Mouse (Mus musculus) CD4-positive, CD25-positive, alpha-beta regulatory T cell, adult 9 weeks (primary cell): ENCODE results near the gene Hmgb1. TPM values are rescaled to one million over a fixed set of nuclear protein-coding genes. Genes with fewer than 3 reads are reported as not detected.

Source experiments
- polyA plus RNA-seq: library from polyadenylated mRNA; unstranded; fragments of 100-300 nt; shearing (Covaris generic); gene quantifications from one replicate; pipeline ENCODE4 v1.2.1, GENCODE M21; 2017

The Hmgb1 gene
- polyA plus RNA-seq: 230 TPM

DNA sequence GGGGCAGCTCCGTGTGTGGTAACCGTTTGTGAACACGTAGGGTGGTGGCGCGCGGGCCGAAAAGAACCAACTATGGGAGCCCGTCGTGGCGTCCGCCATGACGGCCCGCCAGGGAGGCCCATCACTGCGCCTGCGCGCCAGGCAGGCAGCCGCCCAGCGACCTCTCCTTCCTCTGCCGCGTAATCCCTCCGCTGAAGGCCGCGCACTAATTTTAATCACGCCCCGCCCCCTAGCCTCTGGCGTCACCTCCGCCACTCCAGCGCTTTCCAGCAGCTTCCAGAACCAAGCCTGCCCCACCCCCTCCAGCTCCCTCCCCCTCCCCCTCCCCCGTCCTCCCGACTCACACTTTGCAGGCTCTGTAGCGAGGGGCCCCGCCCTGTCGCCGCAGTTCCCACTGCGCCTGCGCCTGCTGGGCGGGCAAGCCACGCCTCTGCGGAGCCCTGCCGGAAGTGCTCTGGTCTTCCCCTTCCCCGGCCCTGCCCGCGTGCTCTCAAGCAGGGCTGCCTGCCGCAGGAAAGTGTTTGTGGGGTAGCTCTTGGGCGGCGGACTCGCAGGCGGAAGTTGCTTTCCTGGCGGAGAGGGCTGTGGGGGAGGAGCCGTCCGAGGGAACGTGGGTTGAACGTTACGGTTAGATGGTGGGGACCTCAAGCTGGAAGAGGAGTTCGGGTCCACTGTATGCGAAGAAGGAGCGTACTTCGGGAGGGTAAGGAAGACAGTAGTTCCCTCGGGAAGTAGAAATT, at the start of gene Hmgb1, which contains the start of gene Uspl1:
Gene Hmgb1, minus strand, starts transcription at position 386 of the 740 bp plus-strand sequence.
Gene Uspl1, plus strand, starts transcription at position 247 of the 740 bp plus-strand sequence.

Other genes starting within 250 kb of the Hmgb1 start
- gene Gm42791, start 189.3 kb downstream of the Hmgb1 start, polyA plus RNA-seq: 1.6 TPM
- gene Uspl1, start 139 bp downstream of the Hmgb1 start, polyA plus RNA-seq: 62.8 TPM
- gene Alox5ap, start 80.3 kb upstream of the Hmgb1 start, polyA plus RNA-seq: 1.4 TPM
- gene Medag, start 227.3 kb upstream of the Hmgb1 start, polyA plus RNA-seq: 2.3 TPM